Comparison of ENCODE assay signal across 19 mouse cellular contexts in genomic region chr2:152756474-152757393, GRCm38 (mm10). TPM values are rescaled to one million over a fixed set of nuclear protein-coding genes. Genes with fewer than 3 reads are reported as not detected.
A peak's percentile ranks its signal among the peaks of the same experiment; 100 is the strongest.
DNase-seq lines count a peak whose midpoint lies in the region; ATAC-seq and TF ChIP-seq lines count a peak whose summit lies in the region.
"Had no signal": no experiment of that assay in that cellular context is flagged by ENCODE, and none has a peak within 500 bp of the region (broad histone marks: within the 10 kb centered on the region; RNA-seq: fewer than 3 reads in every experiment).

No protein-coding gene starts in this region.

- H3K9me3 ChIP-seq in hindbrain, embryonic 13.5 days: no peaks in the 10 kb centered on the region
- H3K9me3 ChIP-seq in hindbrain, embryonic 11.5 days (ENCODE audit: control insufficient read depth, low read length): no peaks in the 10 kb centered on the region
- H3K9me3 ChIP-seq in kidney, embryonic 15.5 days (replicated peaks): no peaks in the 10 kb centered on the region
- H3K9me3 ChIP-seq in CH12.LX (replicated peaks; ENCODE audit: low read length): no peaks in the 10 kb centered on the region
- no peaks in the 10 kb centered on the region for H3K9me3 ChIP-seq in midbrain, embryonic 14.5 days (ENCODE audit: control insufficient read depth, low read length)
- H3K9me3 ChIP-seq: forebrain, embryonic 12.5 days; hindbrain, embryonic 15.5 days; liver, embryonic 15.5 days; megakaryocyte, embryonic 14.5 days; stomach, embryonic 15.5 days had no signal

- 57% methylated on average over 17 of the region's 17 CpGs for WGBS in hindbrain, embryonic 13.5 days
- 68% methylated on average over 17 of the region's 17 CpGs for WGBS in hindbrain, embryonic 11.5 days
- WGBS in kidney, embryonic 15.5 days: 49% methylated on average over 17 of the region's 17 CpGs
- 67% methylated on average over 17 of the region's 17 CpGs for WGBS in midbrain, embryonic 14.5 days

- H3K27me3 ChIP-seq in hindbrain, embryonic 13.5 days: peaks cover 19% of the 10 kb centered on the region
- H3K27me3 ChIP-seq in hindbrain, embryonic 11.5 days (ENCODE audit: control insufficient read depth, insufficient read depth, low read length): no peaks in the 10 kb centered on the region
- H3K27me3 ChIP-seq in kidney, embryonic 15.5 days: no peaks in the 10 kb centered on the region
- peaks cover 85% of the 10 kb centered on the region for H3K27me3 ChIP-seq in CH12.LX (replicated peaks)
- no peaks in the 10 kb centered on the region for H3K27me3 ChIP-seq in midbrain, embryonic 14.5 days (ENCODE audit: control insufficient read depth, insufficient read depth, low read length)
- H3K27me3 ChIP-seq: stomach, embryonic 15.5 days had no signal

- H3K36me3 ChIP-seq in hindbrain, embryonic 13.5 days: no peaks in the 10 kb centered on the region
- no peaks in the 10 kb centered on the region for H3K36me3 ChIP-seq in hindbrain, embryonic 11.5 days (ENCODE audit: control insufficient read depth, insufficient read depth, low read length)
- H3K36me3 ChIP-seq in kidney, embryonic 15.5 days: no peaks in the 10 kb centered on the region
- no peaks in the 10 kb centered on the region for H3K36me3 ChIP-seq in CH12.LX (replicated peaks in 1 of 2; ENCODE audit: control insufficient read depth in 1 of 2, insufficient read depth in 1 of 2, low read length in 1 of 2)
- H3K36me3 ChIP-seq in midbrain, embryonic 14.5 days (ENCODE audit: control insufficient read depth, insufficient read depth, low read length): no peaks in the 10 kb centered on the region
- H3K36me3 ChIP-seq: forebrain, embryonic 12.5 days; hindbrain, embryonic 15.5 days; liver, embryonic 15.5 days; stomach, embryonic 15.5 days had no signal

- no peak for TF ChIP-seq RAD21 in CH12.LX (IDR thresholded peaks at IDR 0.05; ENCODE audit: low read depth, low read length)

- no peak for TF ChIP-seq POLR2A in CH12.LX (IDR thresholded peaks at IDR 0.05; ENCODE audit: low read depth, low read length)

- dilution Hi-C loops in CH12.LX (cut with MboI; ENCODE audit: extremely low pct_ligation_motif_present, extremely low pct_unique_long_range_greater_than_20kb, low sequenced_read_pairs): no loop called here

- ATAC-seq in hindbrain, embryonic 13.5 days (ENCODE audit: low FRiP score): peak; percentile 19; the same call in 1 of the 2 replicates
- ATAC-seq in hindbrain, embryonic 11.5 days (ENCODE audit: low FRiP score): no peak
- no peak; the same call in 1 of the 2 replicates for ATAC-seq in kidney, embryonic 15.5 days (replicated peaks; ENCODE audit: low FRiP score)
- ATAC-seq in megakaryocyte progenitor cell, adult 5-6 weeks (replicated peaks; ENCODE audit: poor library complexity): peak; percentile 68
- ATAC-seq in midbrain, embryonic 14.5 days (ENCODE audit: low FRiP score, low TSS enrichment): no peak
- ATAC-seq: lung, postnatal 0 days; midbrain, embryonic 16.5 days had no signal

- in situ Hi-C loops in CH12.LX (cut with MboI; ENCODE audit: low pct_ligation_motif_present, low pct_unique_long_range_greater_than_20kb, low sequenced_read_pairs): no loop called here

- intact Hi-C loops in gastrocnemius, adult 2 months (cut with DNase I): no loop called here

- TF ChIP-seq EP300 in CH12.LX (IDR thresholded peaks at IDR 0.05; ENCODE audit: low read length): peak; percentile 69

- H3K4me2 ChIP-seq in hindbrain, embryonic 13.5 days: no peak overlapping the region
- H3K4me2 ChIP-seq in hindbrain, embryonic 11.5 days (replicated peaks; ENCODE audit: low read depth, low read length): no peak overlapping the region
- no peak overlapping the region for H3K4me2 ChIP-seq in kidney, embryonic 15.5 days
- 0 out of 2 replicates have a peak overlapping the region, but pooled peaks have one; percentile 8 for H3K4me2 ChIP-seq in CH12.LX (ENCODE audit: insufficient read depth, low read depth, poor library complexity, severe bottlenecking)
- no peak overlapping the region for H3K4me2 ChIP-seq in midbrain, embryonic 14.5 days (ENCODE audit: low read length)
- H3K4me2 ChIP-seq: forebrain, embryonic 12.5 days; hindbrain, embryonic 15.5 days; liver, embryonic 15.5 days; stomach, embryonic 15.5 days had no signal

- H3K9ac ChIP-seq in hindbrain, embryonic 13.5 days: no peak overlapping the region
- H3K9ac ChIP-seq in hindbrain, embryonic 11.5 days (ENCODE audit: low read depth, low read length): no peak overlapping the region
- no peak overlapping the region for H3K9ac ChIP-seq in kidney, embryonic 15.5 days
- no peak overlapping the region for H3K9ac ChIP-seq in CH12.LX (ENCODE audit: insufficient read depth, low read depth)
- H3K9ac ChIP-seq in midbrain, embryonic 14.5 days (replicated peaks; ENCODE audit: low read length): no peak overlapping the region
- H3K9ac ChIP-seq: forebrain, embryonic 12.5 days; hindbrain, embryonic 15.5 days; liver, embryonic 15.5 days; stomach, embryonic 15.5 days had no signal

- H3K4me1 ChIP-seq in hindbrain, embryonic 13.5 days (replicated peaks): peaks cover 32% of the 10 kb centered on the region
- H3K4me1 ChIP-seq in hindbrain, embryonic 11.5 days (replicated peaks; ENCODE audit: control insufficient read depth, insufficient read depth, low read length): peaks cover 11% of the 10 kb centered on the region
- peaks cover 26% of the 10 kb centered on the region for H3K4me1 ChIP-seq in kidney, embryonic 15.5 days
- peaks cover 11 to 23% of the 10 kb centered on the region in 2 experiments for H3K4me1 ChIP-seq in CH12.LX (ENCODE audit: control insufficient read depth in 1 of 2, insufficient read depth in 2 of 2)
- peaks cover 9% of the 10 kb centered on the region for H3K4me1 ChIP-seq in midbrain, embryonic 14.5 days (ENCODE audit: control insufficient read depth, insufficient read depth, low read length)

- no peak for DNase-seq in hindbrain, embryonic 11.5 days (ENCODE audit: low spot score)
- peak; percentile 36 to 54 for DNase-seq in kidney, postnatal 4 days
- DNase-seq in CH12.LX (ENCODE audit: extremely low read depth): peak; percentile 46
- DNase-seq in midbrain, embryonic 14.5 days: no peak
- DNase-seq in gastrocnemius, adult 2 months: no peak
- DNase-seq: gastrocnemius, postnatal 10 days; kidney, adult 18-20 months; right cerebral cortex, adult 18-20 months; thymus, adult 2 months had no signal

- no peak overlapping the region for H3K4me3 ChIP-seq in hindbrain, embryonic 13.5 days
- H3K4me3 ChIP-seq in hindbrain, embryonic 11.5 days (ENCODE audit: low read depth, low read length): no peak overlapping the region
- H3K4me3 ChIP-seq in kidney, embryonic 15.5 days (replicated peaks): no peak overlapping the region
- H3K4me3 ChIP-seq in CH12.LX (replicated peaks in 1 of 3; ENCODE audit: low read depth in 2 of 3, low read length in 2 of 3, poor library complexity in 1 of 3): no peak overlapping the region
- H3K4me3 ChIP-seq in midbrain, embryonic 14.5 days (replicated peaks; ENCODE audit: low read depth, low read length): no peak overlapping the region
- H3K4me3 ChIP-seq in gastrocnemius, adult 2 months: no peak overlapping the region
- H3K4me3 ChIP-seq: forebrain, embryonic 12.5 days; hindbrain, embryonic 15.5 days; liver, embryonic 15.5 days; megakaryocyte, embryonic 14.5 days; stomach, embryonic 15.5 days had no signal

- H3K27ac ChIP-seq in hindbrain, embryonic 13.5 days: no peak overlapping the region; the same call in 1 of the 2 replicates
- H3K27ac ChIP-seq in hindbrain, embryonic 11.5 days (ENCODE audit: low read depth, low read length): no peak overlapping the region
- H3K27ac ChIP-seq in kidney, embryonic 15.5 days: no peak overlapping the region
- no peak overlapping the region for H3K27ac ChIP-seq in CH12.LX (ENCODE audit: insufficient read depth, low read depth)
- H3K27ac ChIP-seq in midbrain, embryonic 14.5 days (replicated peaks; ENCODE audit: low read depth, low read length): no peak overlapping the region
- H3K27ac ChIP-seq in gastrocnemius, adult 2 months: no peak overlapping the region
- H3K27ac ChIP-seq: forebrain, embryonic 12.5 days; hindbrain, embryonic 15.5 days; liver, embryonic 15.5 days; stomach, embryonic 15.5 days had no signal

- no peak for TF ChIP-seq CTCF in CH12.LX (conservative IDR thresholded peaks at IDR 0.05 in 1 of 2, IDR thresholded peaks at IDR 0.05 in 1 of 2; ENCODE audit: low read depth in 2 of 2, low read length in 2 of 2)
- TF ChIP-seq CTCF in gastrocnemius, adult 2 months (IDR thresholded peaks at IDR 0.05): no peak

- no peaks in the 10 kb centered on the region for H3K79me2 ChIP-seq in CH12.LX (replicated peaks; ENCODE audit: control insufficient read depth, extremely low read depth, insufficient read depth, poor library complexity, severe bottlenecking)

TF ChIP-seq in CH12.LX, 34 proteins besides CTCF, POLR2A, EP300 and RAD21 (continues in another document):
- peak; percentile 59 for TF ChIP-seq TCF12 (IDR thresholded peaks at IDR 0.05; ENCODE audit: low read depth, low read length)
- TF ChIP-seq E2F4 (IDR thresholded peaks at IDR 0.05; ENCODE audit: insufficient replicate concordance, low read depth, low read length): no peak
- peak; percentile 59; the same call in 1 of the 2 replicates for TF ChIP-seq MYC (IDR thresholded peaks at IDR 0.05; ENCODE audit: low read depth, low read length)

RNA-seq across cellular contexts. Expression of gene Cox4i2, which starts 2.8 kb away (rescaled TPM):
- polyA plus RNA-seq in hindbrain, embryonic 13.5 days (2015; fragmentation: Nextera tagmentation; extraction: Ambion mirVana): 4.6 and 5.4 TPM in 2 replicates
- 4.1 and 4.4 TPM in 2 replicates for polyA plus RNA-seq in hindbrain, embryonic 11.5 days (2014; fragmentation: Nextera tagmentation; extraction: Ambion mirVana)
- 16.4 and 20.9 TPM in 2 replicates for polyA plus RNA-seq in kidney, embryonic 15.5 days (2015; fragmentation: Nextera tagmentation; extraction: Ambion mirVana)
- total RNA-seq in CH12.LX (2012; rRNA removed): not detected in 2 replicates
- total RNA-seq in CH12.LX (2014; rRNA removed): not detected in 2 replicates
- not detected in 2 replicates for polyA plus RNA-seq in CH12.LX (2012; ENCODE audit: insufficient read length, low read depth)
- 1.4 and 1.5 TPM in 2 replicates for total RNA-seq in megakaryocyte progenitor cell, adult 5-6 weeks (2015)
- 1.8 TPM in 1 of 2 replicates, not detected in the other for total RNA-seq in megakaryocyte progenitor cell, adult 5-6 weeks (2017)
- polyA plus RNA-seq in midbrain, embryonic 14.5 days (2014; fragmentation: Nextera tagmentation; extraction: Ambion mirVana): 5.4 and 5.6 TPM in 2 replicates
- total RNA-seq in gastrocnemius, adult 2 months (2021): 1 to 10 TPM; 2.0 to 4.2 TPM

RNA-seq across cellular contexts. Expression of gene Id1, which starts 20.7 kb away (rescaled TPM):
- polyA plus RNA-seq in hindbrain, embryonic 13.5 days (2015; fragmentation: Nextera tagmentation; extraction: Ambion mirVana): 68.7 and 87.0 TPM in 2 replicates
- 166 and 168 TPM in 2 replicates for polyA plus RNA-seq in hindbrain, embryonic 11.5 days (2014; fragmentation: Nextera tagmentation; extraction: Ambion mirVana)
- polyA plus RNA-seq in kidney, embryonic 15.5 days (2015; fragmentation: Nextera tagmentation; extraction: Ambion mirVana): 133 and 143 TPM in 2 replicates
- total RNA-seq in CH12.LX (2012; rRNA removed) (0.38 and 0.93 TPM in 2 replicates), CH12.LX (2014; rRNA removed) (not detected in 2 replicates)
- polyA plus RNA-seq in CH12.LX (2012; ENCODE audit: insufficient read length, low read depth): not detected in 2 replicates
- 8.3 and 11.7 TPM in 2 replicates for total RNA-seq in megakaryocyte progenitor cell, adult 5-6 weeks (2015)
- total RNA-seq in megakaryocyte progenitor cell, adult 5-6 weeks (2017): 3.6 and 7.1 TPM in 2 replicates
- polyA plus RNA-seq in midbrain, embryonic 14.5 days (2014; fragmentation: Nextera tagmentation; extraction: Ambion mirVana): 33.5 and 38.8 TPM in 2 replicates
- total RNA-seq in gastrocnemius, adult 2 months (2021): 10 to 100 TPM in 1 of 2 experiments, 1 to 10 TPM in 1; 6.7 to 26.8 TPM

Comparison
In these comparisons a context has a peak if more than half of its experiments do, and no peak if none do; other contexts are left out.
1. ATAC-seq: peak in hindbrain, embryonic 13.5 days (single experiment) and megakaryocyte progenitor cell, adult 5-6 weeks (single experiment); none in hindbrain, embryonic 11.5 days (single experiment), kidney, embryonic 15.5 days (single experiment) and midbrain, embryonic 14.5 days (single experiment).
2. DNase-seq: peak in kidney, postnatal 4 days (2 of 2) and CH12.LX (single experiment); none in hindbrain, embryonic 11.5 days (single experiment), midbrain, embryonic 14.5 days (single experiment) and gastrocnemius, adult 2 months (single experiment).
3. RNA of gene Id1, which starts 20.7 kb away (polyA plus RNA-seq): 166 to 168 TPM in hindbrain, embryonic 11.5 days, 133 to 143 TPM in kidney, embryonic 15.5 days, 68.7 to 87.0 TPM in hindbrain, embryonic 13.5 days and 33.5 to 38.8 TPM in midbrain, embryonic 14.5 days; not detected in CH12.LX; every median in the first group is over 10 times any median in the second.